Mouse (Mus musculus) cerebellum, postnatal 4 days (tissue): ENCODE results near the gene Vamp2.
"Not testable (repeated sequence)": the region's sequence is repeated elsewhere in the genome, so short reads cannot be mapped to it uniquely, and the experiment has no call there.

Experiments
- DNase-seq, 2 experiments: peaks; one replicate each; pipeline ENCODE4 v3.0.0; 2022; ENCODE audit warnings: low spot score in 2 of 2, mixed read lengths in 1 of 2

Gene Vamp2

GRCm38 (mm10) chr11:69080855-69081222 is 7.5 kb upstream of the Vamp2 start:
- no peak for DNase-seq

GRCm38 (mm10) chr11:69081613-69082012 is 6.7 kb upstream of the Vamp2 start:
- DNase-seq = no peak

- DNase-seq = no peak
Observed at GRCm38 (mm10) chr11:69085608-69086007, 2.7 kb upstream of the Vamp2 start.

- DNase-seq = no peak
Observed at GRCm38 (mm10) chr11:69086390-69086789, 1.9 kb upstream of the Vamp2 start.

- peak in 1 of 2 experiments; percentile 18 for DNase-seq
Observed at GRCm38 (mm10) chr11:69087082-69087481, 1.2 kb upstream of the Vamp2 start.

- no peak for DNase-seq
Observed at GRCm38 (mm10) chr11:69087597-69087996, 693 bp upstream of the Vamp2 start.

GRCm38 (mm10) chr11:69088856-69089615 is 746 bp downstream of the Vamp2 start:
- DNase-seq = no peak

GRCm38 (mm10) chr11:69089616-69090290 is 1.5 kb downstream of the Vamp2 start:
- no peak for DNase-seq

- no peak for DNase-seq
Observed at GRCm38 (mm10) chr11:69090367-69090766, 2.1 kb downstream of the Vamp2 start.

- no peak for DNase-seq
Observed at GRCm38 (mm10) chr11:69091566-69092385, 3.5 kb downstream of the Vamp2 start.

- DNase-seq = peak; percentile 85 to 88
Observed at GRCm38 (mm10) chr11:69092386-69092751, 4.1 kb downstream of the Vamp2 start.

GRCm38 (mm10) chr11:69092871-69093270 is 4.6 kb downstream of the Vamp2 start:
- no peak for DNase-seq

- not testable (repeated sequence) for DNase-seq
Observed at GRCm38 (mm10) chr11:69093856-69094255, 5.6 kb downstream of the Vamp2 start.

GRCm38 (mm10) chr11:69094697-69095429 is 6.6 kb downstream of the Vamp2 start, which contains the start of gene Per1:
Per1 (plus strand) TSS chr11:69095217.
- DNase-seq = peak; percentile 89 to 95

- no peak for DNase-seq
Observed at GRCm38 (mm10) chr11:69095511-69096231, 7.4 kb downstream of the Vamp2 start.

- no peak for DNase-seq
Observed at GRCm38 (mm10) chr11:69096360-69096986, 8.2 kb downstream of the Vamp2 start.

GRCm38 (mm10) chr11:69096987-69097900 is 9.0 kb downstream of the Vamp2 start:
- peak; percentile 81 to 84 for DNase-seq

- DNase-seq = no peak
Observed at GRCm38 (mm10) chr11:69098039-69098761, 9.9 kb downstream of the Vamp2 start.

GRCm38 (mm10) chr11:69098762-69099091 is 10.4 kb downstream of the Vamp2 start:
- DNase-seq = peak; percentile 89 to 96
